Mouse (Mus musculus): ENCODE measurements at regions not wholly inside any gene's neighbourhood (a gene's known extent, or its start where the extent isn't known, plus 50 kb on each side); places are given as distances from the start of the nearest gene placed in this dataset.

DNA sequence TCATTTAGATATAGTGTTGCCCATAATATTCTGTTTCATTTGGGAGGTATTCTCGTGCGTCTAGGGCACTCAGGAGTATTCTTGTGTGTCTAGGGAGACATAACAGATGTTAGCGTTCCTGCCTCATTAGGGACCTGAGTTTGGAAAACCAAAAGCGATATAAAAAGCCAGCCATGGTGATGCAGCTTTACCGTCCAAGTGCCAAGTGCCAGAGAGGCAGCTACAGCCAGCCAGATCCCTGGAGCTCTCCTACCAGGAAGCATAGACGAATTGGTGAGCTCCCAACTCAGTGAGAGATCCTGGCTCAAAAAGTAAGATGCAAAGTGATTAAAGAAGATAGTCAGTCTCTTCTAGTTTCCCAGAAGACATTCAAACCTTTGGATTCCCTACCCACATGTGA lies 308.3 kb upstream of the Sox9 start:
- DNase-seq: no peak

DNA sequence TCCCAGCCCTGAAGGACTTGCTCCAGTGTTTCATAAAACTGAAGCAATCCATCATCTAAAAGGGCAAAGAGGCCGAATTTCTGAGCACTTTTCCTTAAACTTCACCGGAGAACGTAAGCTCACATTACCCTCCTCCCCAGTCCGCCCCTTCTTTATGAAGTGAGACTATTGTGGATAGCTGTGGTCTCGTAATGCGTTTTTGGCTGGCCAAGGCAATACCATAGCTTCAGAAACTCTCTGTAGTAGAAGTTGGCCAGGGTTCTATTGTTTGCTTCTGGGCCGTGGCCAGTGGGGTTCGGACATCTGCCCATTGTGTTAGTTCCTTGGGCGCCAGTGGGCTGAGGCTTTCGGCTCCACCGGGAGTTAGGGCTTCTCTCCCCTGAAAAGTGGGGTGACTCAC lies 301.7 kb upstream of the Sox9 start:
- no peak for DNase-seq

DNA sequence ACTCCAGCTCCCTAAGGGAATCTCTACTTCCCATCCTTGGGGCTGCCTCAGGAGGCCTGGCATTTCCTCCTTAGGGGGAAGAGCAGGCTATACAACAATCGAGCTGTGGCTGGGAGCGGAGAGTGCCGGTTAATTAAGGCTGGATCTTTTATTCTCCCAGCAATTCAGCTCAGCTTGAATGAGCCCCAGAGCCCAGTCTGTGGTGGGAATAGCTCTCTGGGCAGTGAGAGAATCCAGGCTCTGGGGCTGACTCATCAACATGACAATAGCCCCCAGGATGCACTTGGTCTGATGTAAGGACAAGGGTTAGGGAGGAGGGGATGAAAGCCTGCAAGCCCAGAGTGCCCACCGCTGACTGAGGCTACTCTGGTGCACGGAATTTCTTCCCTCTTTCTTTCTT lies 280.2 kb upstream of the Sox9 start:
- DNase-seq: no peak

DNA sequence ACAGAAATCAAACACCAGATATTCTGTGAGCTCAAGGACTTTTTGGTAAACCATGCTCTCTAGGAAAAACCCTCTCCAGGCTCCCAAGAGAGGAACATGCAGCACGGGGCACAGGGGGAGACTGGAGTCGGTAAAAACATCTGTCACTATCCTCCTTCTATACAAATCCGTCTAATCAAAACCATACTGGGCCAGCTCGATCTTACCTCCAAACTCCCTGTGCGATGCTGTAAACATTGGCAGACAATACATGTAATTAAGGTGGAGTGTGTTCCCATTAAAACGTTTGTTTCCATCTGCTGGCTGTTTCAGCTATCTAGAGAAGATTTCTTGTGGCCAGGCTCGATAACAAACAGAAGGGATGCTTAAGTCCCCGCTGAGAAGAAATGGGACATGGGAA lies 262.9 kb upstream of the Sox9 start:
- DNase-seq: no peak

DNA sequence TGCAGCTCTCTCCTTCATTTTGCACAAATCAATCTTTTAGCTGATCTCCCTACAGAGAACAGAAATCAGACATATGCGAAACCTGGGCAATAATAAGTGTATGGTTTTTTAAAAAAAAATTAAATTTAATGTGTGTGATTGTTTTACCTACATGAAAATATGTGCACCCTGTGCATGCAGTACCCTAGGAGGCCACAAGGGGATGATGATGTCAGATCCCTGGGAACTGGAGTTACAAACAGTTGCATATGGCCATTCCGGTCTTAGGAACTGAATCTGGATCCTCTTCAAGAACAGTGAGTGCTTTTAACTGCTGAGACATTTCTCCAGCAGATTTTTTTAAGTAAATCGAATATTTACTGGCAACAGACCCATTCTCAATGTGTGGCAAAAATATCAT lies 257.0 kb upstream of the Sox9 start:
- DNase-seq: no peak

DNA sequence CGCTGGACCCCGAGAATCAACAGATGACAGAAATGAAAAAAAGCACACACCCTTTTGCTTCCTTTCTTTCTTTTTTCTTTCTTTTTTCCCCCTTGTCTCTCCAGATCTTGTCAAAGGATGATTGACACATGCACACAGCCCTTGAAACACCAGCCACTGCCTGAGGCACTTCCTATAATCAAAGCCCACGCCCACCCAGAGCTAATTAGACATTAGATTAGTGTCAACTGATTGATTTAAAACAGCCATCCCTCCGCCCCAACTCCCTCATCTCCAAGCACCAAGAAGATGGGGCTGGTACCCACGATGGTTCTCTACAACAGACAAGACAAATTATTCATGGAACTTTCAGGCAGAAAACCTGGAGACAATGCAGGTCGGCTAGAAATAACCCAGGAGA lies 239.5 kb upstream of the Sox9 start:
- DNase-seq: no peak

DNA sequence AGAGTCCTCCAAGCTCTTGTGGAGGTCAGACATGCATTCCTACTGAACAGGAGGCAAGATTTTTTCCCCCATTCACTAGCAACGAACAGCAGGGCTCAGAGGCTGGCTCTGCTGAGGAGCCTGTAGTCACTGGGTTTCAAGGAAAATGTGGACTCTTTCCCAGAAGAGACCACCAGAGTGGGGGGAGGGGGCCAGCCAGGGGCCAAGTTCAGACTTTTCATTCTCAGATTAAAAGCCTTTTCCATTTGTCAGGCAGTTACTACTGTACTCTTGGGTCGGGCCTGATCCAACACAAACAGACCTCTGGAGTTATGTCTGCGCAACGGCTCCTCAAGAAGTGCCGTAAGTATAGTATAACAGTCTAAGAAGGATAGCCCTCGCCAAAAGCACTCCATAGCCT lies 238.6 kb upstream of the Sox9 start:
- no peak for DNase-seq

DNA sequence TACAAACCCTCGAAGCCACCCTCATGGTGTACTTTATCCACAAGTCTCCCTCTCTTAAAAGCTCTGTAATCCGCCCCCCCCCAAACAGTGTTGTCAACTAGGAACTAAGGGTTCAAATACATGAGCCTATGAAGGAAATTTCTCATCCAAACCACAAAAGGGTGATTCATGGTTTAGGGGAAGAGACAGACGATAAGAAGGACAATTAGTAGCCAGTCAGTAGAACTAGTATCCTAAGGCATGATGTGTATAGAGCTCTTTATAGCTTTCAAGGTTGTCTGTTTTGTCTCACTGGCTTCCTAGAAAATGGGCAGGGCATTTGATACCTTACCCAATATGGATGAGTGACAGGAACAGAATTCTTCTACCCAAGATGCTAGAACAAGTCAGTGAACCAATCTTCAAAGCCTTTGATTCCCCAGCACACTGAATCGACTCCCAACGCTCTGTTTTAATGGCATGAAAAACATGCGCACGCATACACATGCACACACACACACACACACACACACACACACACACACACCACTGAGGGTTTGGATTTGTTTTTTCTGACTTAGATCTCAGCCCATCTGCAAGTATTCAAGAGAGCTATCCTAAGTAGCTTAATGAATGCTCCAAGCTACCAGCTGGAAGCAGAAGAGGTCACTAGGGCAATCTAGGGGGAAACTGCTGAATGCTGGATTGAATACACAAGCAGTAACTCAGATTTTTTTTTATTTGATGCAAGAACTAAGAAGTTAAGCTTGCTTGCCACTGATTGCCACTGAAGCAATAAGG lies 236.6 kb upstream of the Sox9 start:
- no peak for DNase-seq

DNA sequence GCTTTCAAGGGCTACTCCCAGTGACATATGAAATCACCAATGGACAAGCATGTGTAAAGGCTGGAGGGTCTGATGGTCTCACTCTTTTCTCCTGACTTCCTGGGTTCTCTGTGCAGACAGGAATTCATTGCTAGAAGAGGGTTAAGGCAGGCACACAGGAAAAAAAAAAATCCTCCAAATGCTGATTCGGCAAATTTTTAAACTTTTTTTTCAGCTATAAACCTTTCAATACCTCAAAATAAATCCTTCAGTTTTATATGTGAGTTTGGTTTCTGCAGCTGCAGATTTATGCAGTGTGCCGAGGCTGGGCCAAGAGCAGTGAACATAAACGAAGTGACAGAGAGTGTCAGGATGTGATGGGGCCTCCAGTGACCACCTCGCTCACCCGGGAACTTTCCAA lies 235.9 kb upstream of the Sox9 start:
- no peak for DNase-seq

DNA sequence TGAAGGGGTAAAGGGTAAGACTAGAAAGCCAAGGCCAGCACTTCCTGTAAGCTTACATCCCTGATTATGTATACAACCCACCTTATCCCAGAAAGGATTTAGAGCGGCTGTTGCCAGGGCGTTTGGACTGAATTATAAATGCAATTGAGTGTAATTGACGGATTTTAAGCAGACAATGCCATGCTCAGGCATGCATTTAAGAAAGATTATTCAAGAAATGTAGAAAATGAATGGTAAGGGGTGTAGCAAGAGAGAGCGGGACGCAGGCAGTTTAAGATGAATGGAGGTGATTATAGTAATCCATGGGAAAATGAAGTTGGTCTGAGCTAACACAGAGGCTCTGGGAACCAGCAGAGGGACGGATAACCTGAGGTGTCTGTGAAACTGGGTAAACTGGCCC lies 229.2 kb upstream of the Sox9 start:
- DNase-seq: no peak

DNA sequence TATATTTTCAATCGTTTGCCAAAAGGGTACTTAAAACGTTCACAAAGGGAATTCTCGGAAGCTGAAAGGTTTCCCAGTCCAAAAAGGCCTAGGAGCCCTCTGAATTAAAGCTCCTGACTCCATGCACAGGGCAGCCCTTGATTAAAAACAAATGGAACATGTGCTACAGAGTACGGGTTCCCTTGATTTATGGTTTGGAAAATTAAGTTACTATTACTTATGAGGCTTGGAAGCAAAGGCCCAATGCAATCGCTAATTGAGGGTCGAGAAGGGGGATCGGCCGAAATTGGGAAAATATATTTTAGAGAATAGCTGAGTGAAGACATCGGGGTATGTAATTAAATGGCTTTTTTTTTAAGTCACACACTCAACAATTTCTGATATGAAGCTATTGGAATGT lies 219.0 kb upstream of the Sox9 start:
- DNase-seq: no peak

DNA sequence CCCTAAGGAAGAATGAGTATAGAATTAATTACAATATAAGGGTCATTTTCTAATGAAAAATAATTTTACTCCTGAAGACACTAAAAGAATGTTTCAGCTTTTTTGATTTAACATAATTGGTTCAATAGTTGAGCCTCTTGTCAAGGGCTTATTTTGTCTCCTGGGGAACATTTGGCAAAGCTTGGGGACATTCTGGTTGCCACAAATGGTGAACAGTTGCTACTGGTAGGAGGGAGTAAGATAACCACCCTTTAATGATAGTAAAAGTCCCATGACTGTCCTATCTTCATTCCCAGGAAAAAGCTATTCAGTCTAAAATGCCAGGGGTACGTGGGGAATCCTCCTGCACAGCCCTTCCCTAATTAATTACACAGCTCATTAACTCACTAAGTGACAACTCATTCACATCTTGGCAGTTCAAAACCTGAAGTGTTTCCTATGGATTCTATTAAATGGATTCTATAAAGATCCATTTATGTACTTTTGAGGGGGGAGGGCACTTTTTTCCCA lies 217.3 kb upstream of the Sox9 start:
- no peak for DNase-seq

DNA sequence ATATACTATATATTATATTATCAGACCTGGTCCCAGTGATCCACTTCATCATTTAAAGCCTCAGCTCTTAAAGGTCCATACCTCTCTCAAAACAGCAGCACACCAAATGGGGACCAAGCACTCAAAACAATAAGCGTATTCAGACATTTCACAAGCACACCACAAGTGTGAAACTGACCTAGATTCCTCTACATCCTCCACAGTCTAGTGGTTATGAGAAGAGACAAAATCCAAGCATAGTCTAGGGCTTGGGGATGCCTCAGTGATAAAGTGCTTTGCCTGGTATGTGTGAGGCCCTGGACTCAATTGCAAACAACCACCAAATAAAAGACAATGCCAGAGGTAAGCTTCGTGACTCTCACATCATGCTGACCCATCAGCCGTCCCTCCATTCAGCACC lies 216.0 kb upstream of the Sox9 start:
- no peak for DNase-seq

DNA sequence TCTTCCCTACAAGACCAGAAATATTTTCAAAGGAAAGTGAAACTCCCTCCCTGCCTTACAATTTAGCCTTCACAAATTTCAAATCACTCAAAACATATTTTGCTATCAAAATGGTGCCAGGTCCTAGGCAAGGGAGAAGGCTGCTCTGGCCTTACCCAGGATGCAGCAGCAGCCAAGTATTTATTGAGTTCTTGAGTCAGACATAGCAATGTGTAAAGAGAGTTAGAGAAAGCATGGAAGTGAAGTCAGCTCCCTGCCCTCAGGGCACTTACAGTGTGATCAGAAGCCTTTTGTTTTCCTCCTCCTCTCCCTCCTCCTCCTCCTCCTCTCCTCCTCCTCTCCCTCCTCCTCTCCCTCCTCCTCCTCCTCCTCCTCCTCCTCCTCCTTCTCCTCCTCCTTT lies 194.6 kb upstream of the Sox9 start:
- no peak for DNase-seq

DNA sequence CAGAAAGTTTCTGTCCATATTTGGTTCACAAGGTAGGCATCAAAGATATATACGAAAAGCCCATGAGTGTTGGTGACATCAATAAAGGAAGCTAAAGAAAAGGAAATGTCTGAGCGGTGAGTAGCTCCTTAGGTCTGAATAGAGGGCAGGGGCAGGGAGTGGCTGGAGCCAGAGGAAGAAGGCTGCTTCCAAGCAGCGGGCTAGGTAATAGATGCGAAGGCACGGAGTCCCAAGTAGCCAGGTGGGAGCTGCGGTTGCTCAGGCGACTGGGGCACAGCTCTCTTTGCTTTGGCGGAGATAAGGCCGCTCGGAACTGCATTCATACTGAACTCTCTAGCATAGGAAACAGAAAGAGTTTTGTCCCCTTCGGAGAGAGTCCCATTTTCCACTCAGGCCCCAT lies 193.9 kb upstream of the Sox9 start:
- no peak for DNase-seq

DNA sequence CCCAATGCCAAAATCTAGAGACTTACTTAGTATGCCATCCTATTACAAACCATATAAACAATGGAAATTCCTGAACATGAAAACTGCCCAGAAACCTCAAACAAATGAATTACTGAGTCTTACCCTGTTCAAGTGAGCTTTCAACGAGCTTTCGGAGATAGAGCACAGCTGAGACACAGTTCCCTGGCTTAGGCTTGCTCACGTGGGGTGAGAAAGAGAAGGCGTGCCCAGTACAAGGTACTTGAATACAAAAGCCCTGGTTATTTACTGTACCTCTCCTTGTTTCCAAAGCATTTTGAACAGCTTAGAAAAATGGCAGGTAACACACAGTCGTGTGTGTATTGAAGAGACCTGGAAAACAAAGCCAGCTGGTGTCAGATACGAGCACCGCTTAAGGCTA lies 191.8 kb upstream of the Sox9 start:
- peak; percentile 30 for DNase-seq

DNA sequence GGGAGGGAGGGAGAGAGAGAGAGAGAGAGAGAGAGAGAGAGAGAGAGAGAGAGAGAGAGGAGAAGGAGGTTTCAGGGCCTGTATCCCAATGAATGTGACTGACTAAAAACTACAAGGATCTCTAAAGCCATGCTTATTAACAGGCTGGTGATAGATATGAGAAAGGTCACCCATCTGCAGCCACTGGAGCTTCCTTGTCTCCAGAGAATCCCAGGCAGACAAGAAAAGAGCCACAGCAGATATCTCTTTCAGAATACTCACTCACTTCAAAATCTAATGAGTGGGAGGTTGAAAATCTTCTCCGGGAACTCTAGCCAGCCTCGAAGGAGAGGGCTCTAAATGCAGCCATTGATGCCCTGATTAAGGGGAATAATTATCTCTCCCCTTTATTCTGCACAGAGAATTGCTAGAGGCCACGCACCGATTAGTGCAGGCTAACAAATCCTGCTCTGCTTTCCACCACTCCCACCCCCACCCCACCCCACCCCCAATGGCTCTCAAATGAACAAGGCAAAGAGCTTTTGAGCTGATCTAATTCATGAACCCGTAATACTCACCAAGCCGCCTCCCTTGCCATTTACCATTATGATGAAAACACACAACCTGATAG lies 189.5 kb upstream of the Sox9 start:
- no peak for DNase-seq

DNA sequence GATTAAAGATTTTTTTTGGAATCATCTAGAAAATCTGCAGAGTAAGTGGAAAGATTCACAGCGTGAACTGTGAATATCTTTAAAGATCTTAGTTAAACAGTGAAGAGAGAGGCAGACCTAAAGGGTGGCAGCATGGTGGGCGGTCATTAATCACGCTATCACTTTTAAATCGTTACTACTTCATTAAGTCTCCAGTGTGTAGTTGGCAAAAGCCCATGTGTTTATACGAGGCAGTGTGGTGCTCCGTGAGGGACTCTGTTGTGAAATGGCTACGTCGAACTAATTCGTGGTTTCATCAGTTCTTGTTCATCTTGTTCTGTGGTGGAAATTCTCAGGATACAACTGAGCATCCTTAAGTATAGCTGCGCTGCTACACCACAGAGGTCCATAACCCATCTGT lies 188.2 kb upstream of the Sox9 start:
- DNase-seq: no peak

DNA sequence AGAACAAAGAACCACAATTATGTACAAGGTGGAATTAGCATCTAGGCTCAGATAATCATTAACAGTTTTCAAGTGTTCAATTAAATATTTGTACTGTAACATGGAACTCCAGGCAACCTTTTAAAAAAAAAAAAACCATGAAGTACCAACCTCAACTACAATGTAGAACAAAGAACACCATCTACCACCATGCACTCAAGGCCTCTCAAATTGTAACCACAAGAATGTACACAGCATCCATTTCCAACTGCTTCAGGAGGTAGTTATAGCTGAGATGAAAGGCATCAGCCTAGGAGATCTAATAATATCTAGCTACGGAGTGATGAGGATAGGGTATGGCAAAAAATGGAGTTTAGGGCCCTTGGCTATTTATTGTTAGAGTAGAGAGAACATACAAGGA lies 174.7 kb upstream of the Sox9 start:
- DNase-seq: peak; percentile 56

DNA sequence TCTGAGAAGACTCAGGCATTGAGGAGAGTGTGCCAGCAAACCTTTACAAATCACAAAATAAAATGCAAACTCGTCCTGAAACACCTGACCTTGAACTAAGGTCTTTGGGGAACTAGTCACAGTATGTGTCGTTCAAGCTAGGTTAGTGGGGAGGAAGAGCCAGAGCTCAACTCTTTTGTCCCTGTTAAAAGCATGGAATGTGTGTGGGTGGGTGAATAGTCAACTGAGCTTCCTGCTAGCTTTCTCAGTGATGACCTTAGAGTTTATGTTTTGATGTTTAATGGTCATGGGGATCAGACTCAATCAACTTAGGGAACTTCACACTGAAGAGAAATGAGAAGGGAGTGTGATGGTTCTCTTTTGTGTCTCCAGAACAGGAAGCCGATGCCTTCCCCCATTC lies 172.7 kb upstream of the Sox9 start:
- no peak for DNase-seq

DNA sequence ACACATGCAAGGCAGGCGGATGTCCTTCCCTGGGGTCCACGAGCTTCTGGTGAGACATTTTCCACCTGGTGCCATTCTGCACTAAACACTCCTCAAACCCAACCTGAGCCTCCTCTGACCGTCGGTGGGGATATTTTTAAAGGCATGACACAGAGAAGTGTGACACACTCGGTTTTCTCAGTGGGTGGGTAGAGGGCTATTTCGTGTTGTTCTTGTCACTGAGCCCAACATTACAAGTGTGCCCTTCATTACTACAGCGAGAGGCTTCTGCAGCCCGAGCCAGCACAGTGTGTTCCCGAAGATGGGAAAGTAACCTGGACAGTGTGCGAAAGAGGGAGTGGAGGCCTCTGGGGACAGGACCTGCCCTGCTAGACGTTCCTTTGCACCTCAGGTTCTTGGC lies 171.0 kb upstream of the Sox9 start:
- DNase-seq: no peak

DNA sequence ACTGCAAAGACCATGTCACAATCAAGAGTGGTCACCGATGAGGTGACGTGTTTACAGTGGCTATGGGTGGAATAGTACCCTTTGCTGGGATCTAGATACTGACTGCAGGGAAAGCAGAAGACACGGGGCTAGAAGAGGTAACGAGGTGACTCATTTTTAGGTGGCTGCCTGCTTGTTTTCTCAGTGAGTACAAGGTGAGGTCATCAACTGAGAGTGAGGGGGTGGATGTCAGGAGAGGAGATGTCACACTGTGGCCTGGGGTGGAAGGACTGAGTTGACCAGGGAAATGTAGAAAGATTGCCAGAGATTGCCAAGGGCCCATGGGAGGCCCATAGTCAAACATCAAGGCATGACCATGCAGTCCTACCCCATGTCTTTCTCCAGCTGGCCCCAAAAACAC lies 166.4 kb upstream of the Sox9 start:
- no peak for DNase-seq

DNA sequence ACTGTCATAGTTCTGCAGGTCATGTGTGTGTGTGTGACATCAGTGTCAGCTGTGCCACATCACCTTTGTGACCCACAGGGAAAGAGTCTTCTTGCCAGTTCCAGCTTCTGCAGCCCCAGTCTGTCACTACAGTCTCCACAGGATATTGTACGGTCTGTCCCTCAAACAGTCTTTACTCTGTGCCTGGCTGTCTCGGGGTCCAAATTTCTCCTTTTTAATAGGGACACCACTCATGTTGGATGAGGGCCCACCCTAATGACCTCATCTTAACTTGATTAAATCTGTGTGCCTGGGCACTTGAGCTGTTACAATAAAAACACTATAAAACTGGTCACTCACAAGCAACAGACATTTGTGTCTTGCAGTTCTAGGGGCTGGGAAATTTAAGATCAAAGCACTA lies 165.1 kb upstream of the Sox9 start:
- no peak for DNase-seq

DNA sequence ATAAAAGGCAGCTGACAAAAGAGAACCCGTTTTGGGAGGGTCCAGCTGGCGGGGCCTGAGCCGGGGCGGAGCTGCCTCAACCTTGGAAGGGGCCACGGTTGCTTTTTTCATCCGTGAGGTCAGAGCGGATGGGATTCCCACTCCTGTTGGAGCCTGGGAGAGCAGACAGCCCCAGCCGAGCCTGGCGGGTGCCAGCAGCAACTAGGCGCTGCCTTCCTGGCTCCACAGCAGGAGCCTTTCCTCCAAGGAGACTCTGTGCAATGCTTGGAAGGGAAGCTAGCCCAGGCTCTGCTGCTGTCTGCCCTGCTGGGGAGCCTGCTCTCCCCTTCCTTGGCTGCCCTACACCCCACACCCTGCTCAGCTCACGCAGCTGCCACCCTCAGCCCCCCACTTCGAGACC lies 161.1 kb upstream of the Sox9 start:
- peak; percentile 5 for DNase-seq
